Mouse (Mus musculus) left cerebral cortex, postnatal 10 days (tissue): ENCODE measurements around the gene BC049352. TPM values are rescaled to one million over a fixed set of nuclear protein-coding genes. Genes with fewer than 3 reads are reported as not detected.

Source experiments
- DNase-seq, 2 experiments: peaks; one replicate each; pipeline ENCODE4 v3.0.0; 2021 to 2022; ENCODE audit warnings: low spot score in 2 of 2, mixed read lengths in 1 of 2; ENCODE audit errors: extremely low spot score in 1 of 2
- intact Hi-C: fragments of 180-260 bp; cut with DNase I; formaldehyde crosslinking; loops from one replicate; pipeline ENCODE4 v1.15.1; 2025
- total RNA-seq, 2 experiments: library from RNA; stranded (reverse); gene quantifications; 2 replicates each; pipeline ENCODE4 v1.2.3; 2021

Gene BC049352
- total RNA-seq, 2 experiments from 2014 or later, result 0.32 TPM; not detected in 1

DNA sequence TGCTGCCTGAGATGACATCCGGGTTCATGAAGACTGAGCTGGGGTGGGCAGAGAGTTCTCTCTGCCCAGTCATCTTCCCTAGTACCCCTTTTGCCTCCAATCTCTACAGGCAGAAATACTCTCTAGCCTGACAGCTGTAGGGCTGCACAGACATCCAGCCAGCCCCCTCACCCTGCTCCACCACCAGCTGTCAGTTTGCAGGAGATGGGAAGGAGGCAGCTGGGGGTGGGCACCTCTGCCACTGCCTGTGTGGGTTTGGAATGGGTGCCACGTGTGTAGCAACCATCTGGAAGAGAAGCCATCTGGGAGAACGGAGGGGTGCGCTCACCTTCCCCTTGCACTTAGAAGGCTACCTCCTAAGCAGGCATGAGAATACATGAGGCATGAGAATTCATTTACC, 3.4 kb downstream of the BC049352 start:
- peak; percentile 15 to 41 for DNase-seq
- intact Hi-C loops, result no loop called here

DNA sequence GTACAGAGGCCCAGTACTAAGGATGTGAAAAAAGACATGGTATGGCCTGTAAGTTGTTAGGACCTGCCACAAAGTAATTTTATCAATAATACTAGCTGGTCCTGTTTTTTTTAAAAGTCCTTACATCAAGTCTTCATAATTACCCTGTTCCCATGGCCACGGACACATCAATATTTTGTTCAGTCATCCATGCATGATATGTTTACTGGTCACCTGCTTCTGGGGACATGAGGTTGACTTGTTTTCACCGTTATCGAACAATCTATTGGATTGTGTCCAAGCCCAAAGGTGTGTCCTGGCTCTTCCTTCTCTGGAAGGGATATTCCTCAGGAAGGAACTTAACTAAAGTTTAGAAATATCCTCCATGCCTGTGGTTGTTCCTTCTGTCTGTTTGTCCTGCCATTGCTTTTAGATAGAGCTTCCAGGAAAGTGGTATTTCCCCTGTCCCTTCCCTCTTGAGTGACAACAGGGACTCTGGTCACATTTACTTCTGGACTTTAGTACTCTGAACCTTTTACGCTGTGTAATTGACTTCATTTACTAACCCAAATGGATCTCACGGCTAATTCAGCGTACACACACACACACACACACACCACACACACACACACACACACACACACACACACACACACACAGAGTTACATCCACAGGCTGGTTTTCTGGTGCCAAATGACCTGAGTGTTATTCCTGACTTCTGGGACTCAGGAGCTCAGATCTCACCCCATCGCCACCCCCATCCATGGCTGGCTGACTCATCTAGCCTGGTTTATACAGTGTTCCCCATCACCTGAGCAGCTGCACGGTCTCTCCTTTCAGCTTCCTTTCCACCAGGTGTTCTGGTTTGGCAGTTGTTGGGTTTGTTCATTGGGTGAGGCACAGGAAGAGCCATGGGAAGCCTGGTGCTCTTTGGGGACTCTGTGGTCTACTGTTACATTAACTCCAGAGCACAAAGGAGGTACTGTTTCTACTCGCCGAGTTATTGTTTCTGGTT, 7.1 kb downstream of the BC049352 start:
- intact Hi-C loops, result no loop called here
- DNase-seq, result no peak

DNA sequence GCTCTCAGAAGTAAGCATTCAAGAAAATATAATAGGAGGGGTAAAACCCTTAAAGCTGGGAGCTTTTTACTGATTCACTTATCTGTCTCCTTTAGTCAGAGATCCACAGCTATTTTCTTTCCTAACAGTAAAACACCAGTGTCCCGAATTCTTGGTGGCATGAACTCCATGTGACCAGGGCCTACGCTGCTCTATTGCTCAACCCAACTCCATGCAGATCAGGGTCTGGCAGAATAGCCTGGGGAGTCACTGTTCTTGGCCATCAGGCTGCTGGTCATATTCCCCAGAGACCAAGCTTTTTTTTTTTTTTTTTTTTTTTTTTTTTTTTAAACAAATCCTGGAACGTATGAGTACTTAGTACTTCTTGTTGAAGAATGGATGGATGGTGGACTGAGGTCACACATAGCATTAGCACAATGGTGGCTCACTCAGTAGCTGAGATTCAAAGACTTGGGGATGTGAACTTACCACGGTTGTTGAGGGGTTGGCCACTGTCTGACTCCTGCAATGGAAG, 7.9 kb downstream of the BC049352 start:
- no peak for DNase-seq
- intact Hi-C loops, result no loop called here

DNA sequence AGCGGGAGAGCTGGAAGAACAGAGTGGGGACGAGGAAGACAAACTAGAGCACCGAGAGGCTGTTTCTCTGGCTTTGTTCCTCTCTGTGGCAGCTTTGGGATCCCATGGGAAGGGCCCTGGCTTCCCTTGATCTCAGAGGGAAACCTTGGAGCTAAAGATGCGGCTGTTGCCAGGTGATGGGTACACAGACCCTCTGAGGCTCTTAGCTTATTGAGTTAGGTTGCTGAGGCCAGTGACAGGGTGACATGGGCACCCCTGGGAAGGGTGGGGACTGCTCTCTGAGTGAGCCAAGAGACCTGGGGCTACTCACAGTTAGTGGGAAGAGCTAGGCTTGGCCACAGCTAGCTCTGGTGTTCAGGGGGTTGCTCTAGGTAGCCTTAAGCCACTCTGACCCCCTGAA, 13.7 kb downstream of the BC049352 start:
- no peak for DNase-seq
- intact Hi-C loops, result no loop called here

DNA sequence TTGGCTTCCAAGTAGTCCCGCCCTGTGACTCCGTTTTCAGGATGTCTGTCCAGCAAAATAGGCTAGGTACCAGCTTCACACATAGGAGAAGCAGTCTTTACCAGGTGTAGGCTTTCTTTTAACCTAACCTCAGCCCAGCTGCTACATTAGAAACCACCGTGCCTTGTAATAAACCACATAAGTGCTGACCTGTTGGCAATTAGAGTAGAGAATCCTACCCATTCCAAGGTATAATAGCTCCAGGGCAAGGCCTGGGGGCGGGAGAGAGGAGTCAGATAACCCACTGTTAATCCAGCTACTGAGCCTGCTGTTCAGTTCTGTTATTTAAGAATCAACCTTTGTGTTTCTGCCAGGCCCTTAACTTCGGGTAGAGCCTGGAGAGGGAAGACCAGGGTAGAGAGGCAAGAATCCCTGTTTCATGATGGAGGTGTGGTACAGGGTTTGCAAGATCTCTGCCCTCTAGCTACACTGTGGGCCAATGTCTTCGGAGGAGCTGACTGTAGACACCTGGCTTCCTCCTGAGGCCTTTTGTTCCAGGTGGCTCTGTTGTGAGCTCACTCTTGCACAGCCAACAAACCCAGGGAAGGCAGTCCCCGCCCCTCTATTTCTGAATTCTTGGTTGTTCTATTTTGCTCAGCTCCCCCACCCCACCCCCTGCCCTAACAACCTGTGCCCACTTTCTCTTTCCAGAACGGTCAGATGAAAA, 14.5 kb downstream of the BC049352 start:
- intact Hi-C loops, result no loop called here
- DNase-seq, result no peak

DNA sequence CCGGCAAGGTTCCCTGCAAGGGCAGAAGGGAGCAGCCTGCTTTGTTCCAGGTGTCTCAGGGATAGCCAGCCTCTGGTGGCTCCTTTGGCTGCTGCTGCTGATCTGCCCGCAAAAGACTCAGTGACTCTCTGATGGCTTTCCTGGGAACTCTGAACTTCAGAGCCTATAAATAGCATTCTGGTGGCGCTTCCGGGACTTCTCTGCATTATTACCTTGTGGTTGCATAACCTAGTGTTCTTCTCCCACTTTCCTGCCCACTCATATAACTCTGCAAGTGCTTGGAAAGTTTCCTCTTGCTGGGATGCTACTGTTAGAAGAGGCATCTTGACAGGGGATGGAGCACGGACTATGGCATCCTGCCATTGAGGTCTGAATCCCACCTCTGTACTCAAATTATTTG, 15.7 kb downstream of the BC049352 start:
- no peak for DNase-seq

DNA sequence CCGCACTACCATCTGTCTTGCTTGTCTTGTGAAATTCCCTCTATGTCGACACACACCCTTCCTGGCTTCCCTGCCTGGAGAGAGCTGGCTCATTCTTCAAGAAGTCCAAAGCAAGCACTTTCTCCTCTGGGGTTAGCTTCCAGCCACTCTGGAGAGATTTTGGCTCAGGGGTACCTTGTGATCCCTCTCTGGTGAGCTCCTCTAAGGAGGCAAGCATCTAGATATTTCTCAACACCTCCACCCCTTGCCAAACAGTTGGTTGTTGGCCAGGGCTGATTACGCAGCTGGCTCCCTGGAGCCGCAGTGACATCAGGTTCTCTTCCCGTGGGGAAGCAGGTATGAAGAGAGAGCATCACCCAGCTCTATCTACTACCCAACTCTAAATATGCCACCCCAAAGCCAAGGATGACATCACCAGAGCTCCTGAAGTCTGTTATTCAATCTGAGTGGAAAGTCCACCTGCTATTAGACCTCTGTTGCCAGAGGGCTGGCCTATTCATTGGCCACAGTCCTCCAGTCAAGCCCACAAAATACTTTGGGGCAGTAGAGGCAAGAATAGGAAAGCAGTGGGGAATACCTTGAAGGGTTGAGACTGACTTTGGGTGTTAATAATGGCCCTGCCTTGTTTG, 19.6 kb downstream of the BC049352 start:
- intact Hi-C loops, result no loop called here
- DNase-seq, result no peak

More for the DNA sequence above, 15.7 kb downstream of the BC049352 start:
- intact Hi-C loops, result no loop called here

DNA sequence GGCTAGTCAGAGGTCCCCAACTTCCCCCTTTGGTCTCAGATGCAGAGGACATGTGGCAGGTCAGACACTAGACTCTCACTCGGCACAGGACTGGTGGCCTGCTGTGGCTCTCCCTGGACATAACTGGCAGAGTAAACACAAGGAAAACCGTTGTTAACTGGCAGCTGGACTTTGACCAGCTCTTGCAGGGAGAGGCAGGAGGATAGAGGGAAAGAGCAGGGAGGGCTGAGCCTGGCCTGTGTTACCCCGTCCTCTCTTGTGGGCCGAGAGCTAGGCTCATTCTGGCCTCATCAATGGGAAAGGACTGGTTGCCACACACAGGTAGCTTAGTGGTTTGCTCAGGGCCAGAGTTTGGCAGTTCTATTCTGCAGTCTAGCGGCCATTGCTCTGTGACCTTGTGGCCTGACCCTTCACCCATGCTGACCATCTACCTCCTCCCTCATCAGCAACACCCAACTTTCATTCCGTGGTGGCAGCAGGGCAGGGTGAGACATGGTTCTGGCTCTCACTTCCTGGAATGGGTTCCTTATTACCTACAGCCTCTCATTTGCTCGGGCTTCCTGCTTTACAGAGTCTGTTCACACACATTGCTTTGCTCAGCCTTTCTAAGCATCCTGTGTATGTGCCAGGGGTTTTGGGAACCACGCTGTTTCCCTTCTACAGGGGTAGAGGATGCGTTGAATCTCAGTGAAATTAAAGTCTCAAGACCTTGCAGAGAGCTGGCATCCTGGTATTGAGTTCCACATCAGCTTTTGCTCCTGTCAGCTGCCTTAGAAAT, 20.4 kb downstream of the BC049352 start:
- DNase-seq, result no peak
- intact Hi-C loops, result no loop called here

DNA sequence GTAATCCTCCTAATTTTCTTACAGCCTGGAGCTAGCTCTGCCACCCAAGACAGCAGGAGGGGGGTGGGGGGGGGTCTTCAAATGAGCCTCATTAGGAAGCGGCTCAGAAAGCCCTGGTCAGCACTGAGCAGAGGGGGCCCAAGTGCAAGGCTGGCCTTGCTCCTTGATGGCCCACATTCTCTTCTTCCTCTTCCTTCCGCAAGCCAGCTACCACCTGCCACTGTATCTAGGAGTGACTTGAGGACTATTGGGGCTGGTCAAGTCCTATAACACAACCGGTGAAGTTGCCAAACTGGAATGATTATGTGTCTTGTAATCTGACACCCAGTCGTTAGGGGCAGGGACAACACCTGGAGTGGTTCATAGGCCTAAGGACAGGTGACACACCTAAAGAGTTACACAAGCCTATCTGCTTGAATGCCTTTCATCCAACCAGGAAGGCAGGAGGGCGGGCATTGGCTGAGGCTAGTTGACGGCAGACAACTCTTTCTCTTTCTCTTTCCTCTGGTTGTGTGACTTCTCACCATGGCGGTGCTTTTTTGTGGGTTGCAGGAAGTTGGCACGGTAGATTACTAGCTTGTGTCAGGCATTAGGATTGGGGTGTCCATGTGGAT, 22.1 kb downstream of the BC049352 start, which contains the start of gene Tmprss4:
Gene Tmprss4 (minus strand): TSS at position 296 of the 614 bp plus-strand sequence.
- intact Hi-C loops, result no loop called here
- DNase-seq, result no peak

DNA sequence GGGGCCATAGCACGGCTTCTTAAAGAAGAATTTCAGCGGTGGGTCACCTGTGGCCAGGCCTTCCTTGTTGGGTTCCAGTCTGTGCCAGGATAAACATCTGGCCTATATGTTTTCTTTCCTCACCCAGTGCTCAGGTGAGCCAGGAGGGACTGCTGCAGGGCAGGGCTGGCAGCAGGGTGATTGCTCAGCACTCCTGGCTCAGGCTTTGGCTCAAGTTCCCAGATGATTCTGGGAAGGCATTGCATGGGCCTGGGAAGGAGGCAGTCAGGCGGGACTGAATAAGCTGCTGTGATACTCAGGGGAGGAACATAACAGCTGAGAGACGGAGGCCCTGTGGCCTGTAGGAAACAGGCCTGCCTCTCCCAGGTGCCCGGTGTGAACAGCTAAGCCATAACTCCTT, 23.3 kb downstream of the BC049352 start:
- intact Hi-C loops, result no loop called here
- DNase-seq, result no peak

DNA sequence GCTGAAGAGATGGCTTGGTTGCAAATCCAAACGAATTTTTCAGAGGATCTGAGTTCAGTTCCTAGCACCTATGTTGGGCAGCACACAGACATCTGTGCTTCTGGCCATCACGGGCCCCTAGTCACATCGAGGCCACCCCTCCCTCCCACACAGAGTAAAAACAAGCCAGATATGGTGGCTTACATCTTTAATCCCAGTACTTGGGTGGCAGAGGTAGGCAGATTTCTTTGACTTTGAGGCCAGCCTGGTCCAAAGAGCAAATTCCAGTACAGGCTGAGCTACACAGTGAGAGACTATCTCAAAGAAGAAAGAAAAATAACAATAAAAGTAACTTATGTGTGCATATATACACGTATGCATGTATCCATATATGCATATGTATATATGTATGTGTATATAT, 24.3 kb downstream of the BC049352 start:
- intact Hi-C loops, result no loop called here
- no peak for DNase-seq

DNA sequence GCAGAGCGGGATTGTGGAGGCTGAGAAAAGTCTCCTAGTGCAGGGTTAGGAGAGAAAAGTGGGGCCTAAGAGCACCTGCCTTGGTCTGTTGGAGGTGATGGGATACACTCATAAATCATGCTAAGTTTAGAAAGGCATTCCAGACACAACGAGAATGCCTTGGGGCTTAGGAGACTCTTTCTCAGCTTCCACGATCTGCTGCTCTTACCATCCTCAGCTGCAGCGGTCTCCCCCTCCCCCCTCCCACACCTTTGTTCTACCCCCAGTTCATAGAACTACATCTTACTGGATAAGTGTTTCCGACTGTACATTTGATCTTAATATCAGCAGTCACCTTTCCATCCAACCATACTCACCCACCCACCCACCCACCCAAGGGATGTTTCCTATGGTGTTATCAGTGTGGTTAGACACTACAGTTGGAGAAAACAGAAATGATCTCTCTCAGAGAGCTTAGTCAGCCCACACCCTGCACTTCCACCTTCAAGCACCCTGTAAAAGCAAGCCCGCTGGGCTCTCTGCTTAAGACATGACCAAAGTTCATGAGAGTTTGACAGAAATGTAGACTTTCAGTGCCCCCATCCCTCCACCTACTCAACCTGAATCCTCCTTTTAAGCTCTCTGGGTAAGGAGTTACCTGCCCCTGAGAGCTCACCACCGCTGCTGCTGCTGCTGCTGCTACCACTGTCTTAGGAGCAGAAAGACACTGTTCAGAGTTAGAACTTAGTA, 25.4 kb downstream of the BC049352 start:
- DNase-seq, result no peak
- intact Hi-C loops, result no loop called here

DNA sequence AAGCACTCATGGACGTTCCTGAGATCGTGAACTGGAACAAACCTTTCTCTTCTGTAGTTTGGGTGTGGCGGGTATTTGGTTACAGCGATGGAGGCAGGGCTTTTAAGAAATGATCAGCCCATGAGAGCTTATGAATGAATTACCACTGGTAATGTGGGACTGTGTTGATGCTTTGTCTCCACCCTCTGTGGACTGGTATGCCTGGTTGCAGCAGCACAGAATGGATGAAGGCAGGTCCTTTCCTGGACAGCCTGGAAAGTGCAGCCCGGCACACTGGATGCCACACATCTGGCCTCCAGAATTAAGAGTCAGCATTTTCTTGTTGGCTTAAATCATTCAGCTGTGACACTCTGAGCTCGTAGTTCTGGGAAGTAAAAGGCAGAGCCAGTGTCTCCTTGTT, 30.2 kb downstream of the BC049352 start:
- intact Hi-C loops, result no loop called here
- no peak for DNase-seq

DNA sequence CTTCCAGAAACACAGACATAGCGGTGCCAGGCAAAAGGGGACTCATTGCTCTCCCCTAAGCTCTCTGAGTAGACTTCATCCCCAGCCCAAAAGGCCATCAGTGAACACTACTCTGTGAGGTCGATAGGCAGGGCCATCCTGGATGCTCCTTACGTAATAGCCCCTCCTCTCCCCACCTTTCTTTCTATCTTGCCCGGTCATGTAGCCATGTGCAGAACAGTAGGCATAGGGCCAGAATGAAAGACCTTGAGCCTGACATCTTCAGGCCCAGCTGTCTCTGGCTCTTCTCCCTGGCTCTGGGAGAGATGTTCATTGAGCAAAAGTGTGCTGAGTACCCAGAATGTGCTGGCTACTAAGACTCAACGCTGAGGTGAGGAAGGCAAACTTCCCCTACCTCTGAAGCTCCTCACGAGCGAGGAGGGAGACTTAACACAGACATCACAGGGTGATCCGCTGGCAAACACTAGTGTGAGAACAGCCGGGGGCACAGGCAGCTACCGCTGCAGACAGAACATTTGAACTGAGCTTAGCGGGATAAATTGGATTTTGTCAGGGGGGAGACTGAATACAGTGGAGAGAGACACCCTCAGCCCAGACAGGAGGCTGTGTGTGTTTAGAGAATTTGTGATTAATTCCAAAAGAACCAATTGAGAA, 33.8 kb downstream of the BC049352 start:
- no peak for DNase-seq
- intact Hi-C loops, result no loop called here

DNA sequence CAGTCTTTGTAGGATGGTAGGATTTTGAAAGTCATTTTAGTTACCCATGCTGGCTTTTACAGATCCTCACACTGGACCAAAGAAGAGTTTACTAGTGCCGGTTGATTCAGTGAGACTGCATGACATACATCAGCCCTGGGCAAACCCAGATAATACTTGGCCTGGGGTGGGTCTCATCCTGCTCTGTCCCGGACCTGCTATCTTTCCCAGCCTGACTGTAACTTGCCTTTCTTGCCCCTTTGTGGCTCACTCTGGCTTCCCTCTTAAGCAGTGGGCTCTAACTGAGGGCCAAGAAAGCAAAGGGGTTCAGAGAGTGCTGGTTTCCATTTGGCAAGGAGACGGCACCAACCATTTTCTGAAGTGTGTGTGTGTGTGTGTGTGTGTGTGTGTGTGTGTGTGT, 37.8 kb downstream of the BC049352 start:
- intact Hi-C loops, result loop anchor here (5.0 kb wide), 3 partner anchors 78 to 188 kb away; no protein-coding TSS in a partner anchor
- DNase-seq, result no peak

DNA sequence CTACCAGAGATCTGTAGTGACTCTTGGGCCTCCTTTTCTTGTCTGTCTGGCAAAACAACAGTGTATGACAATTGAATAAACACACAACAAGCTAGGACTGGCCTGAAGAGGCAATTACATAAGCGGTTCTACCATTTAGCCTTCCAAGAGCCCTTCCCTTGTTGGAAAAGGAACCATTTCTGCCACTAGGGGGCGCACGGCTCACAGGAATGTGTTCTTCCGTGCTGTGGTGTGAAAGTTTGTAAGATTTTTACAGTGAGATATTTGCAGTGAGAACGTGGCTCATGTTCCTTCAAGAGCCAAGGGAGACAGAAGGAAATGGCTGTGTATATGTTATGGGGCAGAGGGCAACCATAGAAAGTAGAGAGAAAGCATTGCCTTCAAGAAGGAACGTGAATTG, 39.8 kb downstream of the BC049352 start:
- DNase-seq, result peak; percentile 87 to 90
- intact Hi-C loops, result loop anchor here (5.0 kb wide), 3 partner anchors 76 to 186 kb away; no protein-coding TSS in a partner anchor

DNA sequence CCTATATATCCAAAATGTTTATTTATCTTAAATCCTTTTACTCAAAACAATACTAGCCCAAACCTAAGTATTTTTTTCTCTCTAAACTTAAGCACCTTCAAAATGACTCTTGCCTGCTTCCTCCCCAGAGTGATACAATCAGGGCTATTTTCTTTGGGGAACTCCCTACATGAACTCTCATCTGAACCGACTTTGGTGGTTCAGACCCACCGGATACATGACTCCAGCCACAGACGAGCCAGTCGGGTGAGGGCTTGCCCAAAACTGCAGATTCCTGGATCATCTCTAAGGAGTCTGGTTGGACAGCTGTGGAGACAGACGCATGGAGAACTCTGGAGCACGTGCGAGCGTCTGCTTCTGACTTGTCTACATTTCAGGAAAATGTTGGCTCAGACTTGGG, 47.6 kb downstream of the BC049352 start:
- DNase-seq, result no peak
- intact Hi-C loops, result no loop called here
